Mouse (Mus musculus) hindbrain, embryonic 12.5 days (tissue): ENCODE data around the gene Tarsl2. TPM values are rescaled to one million over a fixed set of nuclear protein-coding genes. Genes with fewer than 3 reads are reported as not detected.

Source experiments
- ATAC-seq: fragments of 200-750 bp; cut with Nextera tagmentation; 2 replicates; pipeline ENCODE4 v1.8.0; 2017; ENCODE audit warnings: moderate TSS enrichment; ENCODE audit not compliant: low FRiP score
- H3K27ac ChIP-seq: fragments of 300-500 bp; sonication (generic); 2 replicates; pipeline ENCODE4 v1.5.1; 2016; ENCODE audit warnings: mild to moderate bottlenecking
- H3K27me3 ChIP-seq: fragments of 300-500 bp; sonication (generic); 2 replicates; pipeline ENCODE4 v1.6.1; 2016; ENCODE audit warnings: mild to moderate bottlenecking
- H3K36me3 ChIP-seq: fragments of 300-500 bp; sonication (generic); 2 replicates; pipeline ENCODE4 v1.6.1; 2016; ENCODE audit warnings: mild to moderate bottlenecking
- H3K4me1 ChIP-seq: fragments of 300-500 bp; sonication (generic); 2 replicates; pipeline ENCODE4 v1.6.1; 2016
- H3K4me2 ChIP-seq: fragments of 300-500 bp; sonication (generic); replicated peaks from 2 replicates; pipeline ENCODE4 v1.6.1; 2016; ENCODE audit warnings: mild to moderate bottlenecking
- H3K4me3 ChIP-seq: fragments of 300-500 bp; sonication (generic); 2 replicates; pipeline ENCODE4 v1.5.1; 2016; ENCODE audit warnings: mild to moderate bottlenecking
- H3K9ac ChIP-seq: fragments of 300-500 bp; sonication (generic); 2 replicates; pipeline ENCODE4 v1.6.1; 2016; ENCODE audit warnings: mild to moderate bottlenecking, moderate library complexity
- H3K9me3 ChIP-seq: fragments of 300-500 bp; sonication (generic); replicated peaks from 2 replicates; pipeline ENCODE4 v1.6.1; 2016; ENCODE audit warnings: mild to moderate bottlenecking
- WGBS: fragments of 180-500 bp; shearing (Covaris S2); methylation state at CpG from one replicate; pipeline ENCODE4 v1.1.7; 2016; 5-methylcytosine and 5-hydroxymethylcytosine counted together
- polyA plus RNA-seq: library from polyadenylated mRNA; unstranded; fragments of >200 nt; fragmentation: Nextera tagmentation; extraction: Ambion mirVana; gene quantifications from 2 replicates; pipeline ENCODE4 v1.2.1, GENCODE M21; 2016

Tarsl2 gene
- polyA plus RNA-seq, 1 experiment from 2014 or later, result 14.6 TPM

DNA sequence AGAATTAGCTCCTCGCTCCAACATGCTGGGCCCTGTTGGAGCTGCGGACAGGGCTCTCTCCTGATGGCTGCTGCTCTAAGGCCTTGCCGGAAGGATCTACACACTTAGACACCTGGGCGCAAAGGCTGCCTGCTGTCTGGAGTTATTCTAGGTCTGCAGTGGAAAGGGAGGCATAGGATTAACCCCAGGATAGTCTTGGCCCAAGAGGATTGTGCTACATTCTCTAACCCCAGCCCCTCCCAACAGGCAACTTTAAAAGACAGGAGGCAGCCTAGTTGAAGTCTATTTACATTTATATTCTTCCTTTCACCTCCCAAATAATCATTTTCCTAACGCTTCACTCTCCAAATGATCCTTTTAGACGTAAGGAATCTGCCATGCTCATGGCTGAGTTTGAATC is 8.9 kb upstream of the Tarsl2 start:
- no peaks in the 10 kb centered on the region; the same call in 1 of the 2 replicates for H3K27me3 ChIP-seq
- H3K36me3 ChIP-seq, result no peaks in the 10 kb centered on the region
- no peak overlapping the region for H3K4me3 ChIP-seq
- no peak for ATAC-seq
- no peaks in the 10 kb centered on the region for H3K9me3 ChIP-seq
- WGBS, result 86% methylated on average over 6 of the region's 6 CpGs
- no peak overlapping the region for H3K9ac ChIP-seq
- no peak overlapping the region for H3K4me2 ChIP-seq
- H3K27ac ChIP-seq, result no peak overlapping the region
- H3K4me1 ChIP-seq, result 0 out of 2 replicates have a peak, but pooled peaks cover 2% of the 10 kb centered on the region

DNA sequence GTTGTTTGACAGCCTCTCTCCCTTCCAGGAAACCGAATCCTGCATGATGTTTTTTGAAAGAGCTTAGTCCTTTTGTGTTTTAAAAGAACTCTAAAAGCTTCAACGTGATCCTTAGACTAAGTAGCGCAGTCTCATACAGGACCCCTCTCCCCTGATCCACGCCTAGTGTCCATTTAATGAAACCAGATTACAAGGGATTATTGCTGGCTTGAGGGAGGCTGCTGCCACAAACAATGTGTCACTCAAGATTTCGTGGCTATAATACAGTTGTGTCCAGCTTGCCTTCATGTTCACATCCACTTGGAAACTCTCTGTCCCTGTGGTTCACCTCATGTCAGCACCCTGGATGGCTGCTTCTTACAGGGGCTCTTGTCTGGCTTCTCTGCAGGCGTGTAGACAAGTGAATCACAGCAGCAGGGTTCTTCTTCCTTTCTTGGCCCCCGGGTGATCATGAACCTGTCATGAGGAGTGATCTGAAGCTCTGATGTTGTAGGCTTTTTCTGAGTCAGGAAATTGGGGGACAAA is 8.3 kb upstream of the Tarsl2 start:
- Histone ChIP-seq H3K36me3 (no peaks in the 10 kb centered on the region), H3K27me3 (no peaks in the 10 kb centered on the region; the same call in 1 of the 2 replicates), H3K4me1 (0 out of 2 replicates have a peak, but pooled peaks cover 2% of the 10 kb centered on the region), H3K4me2 (no peak overlapping the region), H3K4me3 (no peak overlapping the region), H3K27ac (no peak overlapping the region), H3K9me3 (no peaks in the 10 kb centered on the region), H3K9ac (no peak overlapping the region)
- 67% methylated on average over 7 of the region's 7 CpGs for WGBS
- ATAC-seq, result no peak

DNA sequence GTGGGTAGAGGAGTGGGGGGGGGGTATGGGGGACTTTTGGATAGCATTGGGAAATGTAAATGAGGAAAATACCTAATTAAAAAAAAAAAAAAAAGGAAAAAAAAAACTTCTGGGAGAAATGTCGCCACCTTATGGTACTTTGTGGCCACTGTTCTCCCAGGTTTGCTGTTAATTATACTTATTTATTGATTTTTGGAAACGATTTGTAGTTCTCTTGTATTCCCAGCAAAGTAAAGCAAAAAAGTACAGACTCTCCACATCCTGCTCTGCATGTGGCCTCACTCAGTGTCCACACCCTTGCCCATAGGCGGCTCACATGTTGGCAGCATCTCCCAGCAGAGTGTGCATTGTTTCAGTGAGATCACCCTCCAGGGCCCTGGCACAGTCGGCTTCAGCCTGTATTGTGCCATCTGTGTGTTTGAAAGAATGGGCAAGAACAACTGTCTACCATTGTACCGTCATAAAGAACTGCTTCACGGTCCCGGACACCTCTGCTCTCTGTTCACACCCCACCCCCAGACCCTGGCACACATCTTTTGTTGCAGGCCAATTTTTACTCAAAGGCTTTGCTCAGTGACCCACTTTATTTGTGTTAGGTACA is 6.4 kb upstream of the Tarsl2 start:
- WGBS, result 64% methylated on average over 7 of the region's 7 CpGs
- Histone ChIP-seq H3K27ac (no peak overlapping the region), H3K27me3 (peaks cover 8% of the 10 kb centered on the region), H3K9me3 (no peaks in the 10 kb centered on the region), H3K4me3 (no peak overlapping the region), H3K4me1 (no peaks in the 10 kb centered on the region), H3K9ac (no peak overlapping the region), H3K36me3 (no peaks in the 10 kb centered on the region), H3K4me2 (no peak overlapping the region)
- ATAC-seq, result 0 out of 2 replicates have a peak, but pooled peaks have one; percentile 40

DNA sequence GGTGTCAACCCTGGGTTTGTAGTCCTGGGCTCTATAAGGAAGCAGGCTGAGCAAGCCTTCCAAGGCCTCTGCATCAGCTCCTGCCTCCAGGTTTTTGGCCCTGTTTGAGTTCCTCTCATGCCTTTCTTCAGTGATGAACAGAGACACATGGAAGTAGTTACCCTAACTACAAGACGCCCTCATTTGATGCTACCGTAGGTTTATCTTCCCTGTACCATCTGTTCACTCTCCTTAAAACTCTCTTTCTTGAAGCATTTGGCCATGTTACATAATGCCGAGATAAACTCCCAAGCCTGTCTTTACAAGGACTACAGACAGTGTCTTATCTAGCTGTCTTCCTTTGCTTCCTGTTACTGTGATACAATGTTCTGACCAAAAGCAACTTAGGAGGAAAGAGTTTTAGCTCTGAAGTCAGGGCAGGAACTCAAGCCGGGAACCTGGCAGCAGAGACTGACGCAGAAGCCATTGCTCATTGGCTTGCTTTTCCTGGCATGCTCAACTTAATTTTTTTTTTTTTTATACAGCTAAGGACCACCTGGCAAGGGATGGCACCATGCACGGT is 4.8 kb upstream of the Tarsl2 start:
- Histone ChIP-seq H3K9ac (no peak overlapping the region), H3K4me2 (no peak overlapping the region), H3K4me1 (no peaks in the 10 kb centered on the region), H3K27me3 (peaks cover 15% of the 10 kb centered on the region), H3K27ac (no peak overlapping the region), H3K9me3 (no peaks in the 10 kb centered on the region), H3K36me3 (no peaks in the 10 kb centered on the region), H3K4me3 (no peak overlapping the region)
- no peak for ATAC-seq
- WGBS, result 88% methylated on average over 6 of the region's 6 CpGs

DNA sequence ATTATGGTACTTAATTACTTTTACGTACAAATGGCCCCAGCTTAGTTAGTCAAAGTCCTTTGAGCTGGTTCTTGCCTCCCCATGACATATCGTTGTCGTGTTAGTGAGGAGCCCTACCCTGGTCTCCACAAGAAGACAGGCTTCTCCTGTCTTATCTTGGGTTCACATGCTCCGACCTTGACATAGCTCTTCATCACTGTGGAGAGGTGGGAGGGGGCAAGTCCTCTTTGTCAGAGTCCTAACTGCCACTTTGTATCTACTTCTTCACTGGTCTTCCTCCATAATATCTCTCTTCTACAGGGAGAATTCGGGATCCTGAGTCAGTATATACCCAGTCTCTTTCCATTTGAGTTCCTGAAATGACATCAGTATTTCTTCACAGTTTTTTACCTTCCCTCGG is 4.0 kb upstream of the Tarsl2 start:
- Histone ChIP-seq H3K9ac (no peak overlapping the region), H3K36me3 (no peaks in the 10 kb centered on the region), H3K4me1 (no peaks in the 10 kb centered on the region), H3K27me3 (peaks cover 15% of the 10 kb centered on the region), H3K4me2 (no peak overlapping the region), H3K9me3 (no peaks in the 10 kb centered on the region), H3K27ac (no peak overlapping the region), H3K4me3 (no peak overlapping the region)
- WGBS, result 84% methylated on average over 6 of the region's 6 CpGs
- no peak for ATAC-seq

DNA sequence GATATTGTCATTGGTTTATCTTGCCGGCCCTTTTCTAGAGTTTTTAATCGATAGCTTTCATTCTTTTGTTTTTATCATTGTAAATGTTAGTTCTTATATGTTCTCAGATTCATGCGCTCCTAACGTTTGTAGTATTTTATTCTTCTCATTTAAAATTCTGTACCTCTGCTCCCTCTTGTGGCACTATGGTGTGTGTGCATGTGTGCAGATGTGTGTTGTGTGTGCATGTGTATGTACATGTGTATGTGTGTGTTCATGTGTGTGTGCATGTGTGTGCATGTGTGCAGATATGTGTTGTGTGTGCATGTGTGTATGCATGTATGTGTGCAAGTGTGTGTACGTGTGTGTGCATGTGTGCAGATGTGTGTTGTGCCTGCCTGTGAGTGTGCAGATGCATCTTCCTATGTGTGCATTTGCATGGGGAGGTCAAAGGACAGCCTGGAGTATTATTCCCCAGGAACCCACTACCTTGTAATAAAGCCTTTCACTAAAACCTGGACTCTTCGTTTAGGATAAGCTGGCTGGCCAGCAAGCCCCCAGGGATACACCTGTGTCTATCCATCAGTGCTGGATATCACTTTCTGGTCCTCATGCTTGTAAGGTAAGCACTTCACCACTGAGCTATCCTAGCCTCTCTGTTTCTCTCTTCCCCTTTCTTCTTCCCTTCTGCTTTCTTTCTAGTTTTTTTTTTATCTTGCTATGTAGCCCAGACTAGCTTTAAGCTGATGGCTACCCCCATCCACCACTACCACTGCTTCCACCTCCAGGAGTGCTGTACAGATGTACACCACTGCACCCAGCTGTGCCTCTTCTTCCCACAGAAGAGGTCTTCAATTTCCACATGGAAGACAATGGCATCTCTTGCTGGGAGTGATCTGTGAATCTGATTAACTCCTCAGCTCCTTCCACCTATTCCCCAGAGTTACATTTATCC is 2.1 kb upstream of the Tarsl2 start:
- H3K4me2 ChIP-seq, result no peak overlapping the region
- H3K27me3 ChIP-seq, result peaks cover 15% of the 10 kb centered on the region
- no peak for ATAC-seq
- H3K36me3 ChIP-seq, result no peaks in the 10 kb centered on the region
- H3K9ac ChIP-seq, result no peak overlapping the region
- 0 out of 2 replicates have a peak, but pooled peaks cover 2% of the 10 kb centered on the region for H3K4me1 ChIP-seq
- 73% methylated on average over 6 of the region's 6 CpGs for WGBS
- H3K4me3 ChIP-seq, result no peak overlapping the region
- no peaks in the 10 kb centered on the region for H3K9me3 ChIP-seq
- H3K27ac ChIP-seq, result no peak overlapping the region

DNA sequence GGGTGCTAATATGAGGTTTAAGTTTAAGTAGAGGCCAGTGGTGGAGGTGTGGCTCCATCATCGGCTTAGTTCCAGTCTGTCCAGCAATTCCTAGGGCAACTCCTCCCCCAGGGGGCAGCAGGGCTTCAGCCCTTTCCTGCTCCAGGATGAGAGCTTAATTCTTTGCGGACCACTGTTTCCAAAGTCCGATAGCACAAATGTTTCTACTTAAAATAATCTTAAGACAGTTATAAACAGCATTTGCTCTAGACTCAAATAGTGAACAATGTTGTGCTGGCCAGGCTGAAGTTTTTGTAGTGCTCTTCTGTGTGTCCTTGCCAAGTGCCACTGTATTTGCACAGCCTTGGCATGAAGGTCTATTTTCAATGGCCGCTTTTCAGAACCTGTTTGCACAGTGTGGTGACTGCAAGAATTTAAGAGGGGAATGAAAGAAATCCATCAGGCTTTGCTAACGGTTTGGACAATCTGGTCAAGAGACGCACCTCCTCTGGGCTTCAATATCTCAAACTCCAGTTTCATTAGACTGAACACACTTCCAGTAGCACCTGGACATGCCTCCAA is 757 bp upstream of the Tarsl2 start:
- 0 out of 2 replicates have a peak, but pooled peaks cover 2% of the 10 kb centered on the region for H3K4me1 ChIP-seq
- WGBS, result 47% methylated on average over 6 of the region's 6 CpGs
- no peaks in the 10 kb centered on the region for H3K9me3 ChIP-seq
- peaks cover 15% of the 10 kb centered on the region for H3K27me3 ChIP-seq
- peak; percentile 2 for ATAC-seq
- no peak overlapping the region for H3K9ac ChIP-seq
- peak overlapping the region; percentile 9; the same call in 1 of the 2 replicates for H3K27ac ChIP-seq
- peaks cover 9% of the 10 kb centered on the region; the same call in 1 of the 2 replicates for H3K36me3 ChIP-seq
- peak overlapping the region; percentile 75 for H3K4me2 ChIP-seq
- peak overlapping the region; percentile 69 for H3K4me3 ChIP-seq

DNA sequence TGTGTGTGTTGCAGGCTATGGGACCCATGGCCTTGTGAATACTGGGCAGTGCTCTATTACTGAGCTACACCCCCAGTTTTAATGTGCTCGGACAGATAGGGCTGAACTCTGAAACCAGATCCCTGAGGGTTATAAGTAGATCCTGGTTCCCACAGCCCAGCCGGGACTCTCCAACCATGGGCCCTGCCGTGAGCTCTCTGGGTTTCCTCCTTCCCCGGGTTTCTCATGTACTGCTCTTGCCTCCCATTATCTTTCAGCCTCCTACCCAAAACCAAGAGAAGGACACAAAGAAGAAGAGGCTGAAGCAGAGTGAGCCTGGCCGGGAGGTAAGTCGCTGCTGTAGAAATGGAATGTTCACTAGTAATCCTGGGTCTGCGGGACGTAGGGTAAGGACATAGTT is 1.3 kb downstream of the Tarsl2 start:
- Histone ChIP-seq H3K4me1 (0 out of 2 replicates have a peak, but pooled peaks cover 2% of the 10 kb centered on the region), H3K9ac (no peak overlapping the region), H3K9me3 (no peaks in the 10 kb centered on the region), H3K27me3 (peaks cover 15% of the 10 kb centered on the region), H3K4me3 (no peak overlapping the region), H3K36me3 (peaks cover 12% of the 10 kb centered on the region), H3K27ac (no peak overlapping the region), H3K4me2 (no peak overlapping the region)
- no peak for ATAC-seq
- 86% methylated on average over 8 of the region's 8 CpGs for WGBS

DNA sequence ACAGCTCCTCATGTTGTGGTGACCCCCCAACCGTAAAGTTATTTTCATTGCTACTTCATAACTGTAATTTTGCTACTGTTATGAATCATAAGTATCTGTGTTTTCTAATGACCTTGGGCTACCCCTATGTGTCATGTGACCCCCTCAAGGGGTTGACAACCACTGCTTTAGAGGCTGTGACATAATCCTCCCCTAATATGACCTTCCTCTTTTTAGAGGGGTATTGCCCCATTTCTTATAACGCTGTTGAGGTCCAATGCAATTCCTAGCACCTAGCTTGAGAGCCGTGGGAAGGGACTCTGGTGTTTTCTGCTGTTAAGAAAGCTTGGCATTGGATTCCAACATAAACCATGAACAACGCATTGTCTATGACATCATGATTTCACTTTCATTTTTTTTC is 6.0 kb downstream of the Tarsl2 start:
- H3K36me3 ChIP-seq, result peaks cover 27% of the 10 kb centered on the region
- H3K27me3 ChIP-seq, result no peaks in the 10 kb centered on the region; the same call in 1 of the 2 replicates
- 95% methylated on average over 4 of the region's 4 CpGs for WGBS
- H3K4me3 ChIP-seq, result no peak overlapping the region
- no peaks in the 10 kb centered on the region for H3K9me3 ChIP-seq
- no peak overlapping the region for H3K9ac ChIP-seq
- no peak for ATAC-seq
- H3K27ac ChIP-seq, result no peak overlapping the region
- no peak overlapping the region for H3K4me2 ChIP-seq
- H3K4me1 ChIP-seq, result 0 out of 2 replicates have a peak, but pooled peaks cover 2% of the 10 kb centered on the region

DNA sequence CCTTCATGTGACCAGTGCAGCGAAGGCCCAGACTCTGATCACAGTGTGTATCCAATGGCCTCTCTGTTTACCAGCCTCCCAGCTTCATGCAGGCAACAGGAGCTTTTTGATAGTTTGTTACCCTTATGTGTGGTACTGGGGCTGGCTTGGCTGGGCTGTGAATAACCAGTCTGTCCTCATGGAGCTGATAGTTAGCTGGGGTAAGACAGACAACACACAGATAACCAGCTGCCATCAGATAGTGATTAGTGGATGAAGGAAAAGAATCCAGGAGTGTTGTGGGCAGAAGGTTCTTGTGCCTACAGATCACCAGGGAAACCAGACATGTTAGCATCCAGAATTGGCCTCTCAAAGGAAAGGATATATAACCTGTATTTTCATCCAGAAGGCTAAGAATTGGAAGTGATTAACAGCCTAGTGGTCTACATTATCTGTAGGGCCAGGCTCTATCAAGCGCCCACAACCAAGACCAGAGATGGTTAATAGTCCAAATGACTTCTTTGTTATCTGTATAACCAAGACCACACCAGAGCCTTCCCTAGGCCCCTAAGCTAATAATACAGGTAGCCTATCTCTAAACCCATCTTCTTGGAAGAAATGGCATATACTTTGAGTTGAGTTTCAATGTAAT is 12.9 kb downstream of the Tarsl2 start:
- H3K27me3 ChIP-seq, result no peaks in the 10 kb centered on the region
- WGBS, result 88% methylated on average over 2 of the region's 2 CpGs
- H3K9ac ChIP-seq, result no peak overlapping the region
- peaks cover 29% of the 10 kb centered on the region for H3K36me3 ChIP-seq
- H3K4me1 ChIP-seq, result no peaks in the 10 kb centered on the region
- H3K27ac ChIP-seq, result no peak overlapping the region
- no peak overlapping the region for H3K4me3 ChIP-seq
- ATAC-seq, result no peak
- no peak overlapping the region for H3K4me2 ChIP-seq
- no peaks in the 10 kb centered on the region for H3K9me3 ChIP-seq

DNA sequence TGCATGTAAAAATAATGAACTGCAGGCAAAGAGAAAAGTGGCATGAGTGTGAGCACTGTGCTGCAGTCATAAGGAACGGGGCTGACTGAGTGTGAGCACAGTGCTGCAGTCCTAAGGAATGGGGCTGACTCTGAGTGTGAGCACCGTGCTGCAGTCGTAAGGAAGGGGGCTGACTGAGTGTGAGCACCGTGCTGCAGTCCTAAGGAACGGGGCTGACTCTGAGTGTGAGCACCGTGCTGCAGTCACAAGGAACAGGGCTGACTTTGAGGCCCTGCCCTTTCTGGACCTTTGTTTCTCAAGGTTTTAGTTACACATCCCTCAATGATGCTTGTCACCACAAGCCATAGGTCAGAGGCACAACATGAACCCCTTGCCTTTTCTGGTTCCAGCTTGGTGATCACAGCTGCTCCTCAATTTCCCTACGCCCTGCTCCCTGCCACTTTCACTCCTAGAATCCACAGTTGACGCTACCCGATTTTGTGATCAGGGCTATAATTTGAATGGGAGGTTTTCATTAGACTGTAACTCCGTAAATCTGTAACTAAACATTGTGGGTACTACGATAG is 18.6 kb downstream of the Tarsl2 start:
- H3K27me3 ChIP-seq, result no peaks in the 10 kb centered on the region
- H3K4me2 ChIP-seq, result no peak overlapping the region
- WGBS, result 80% methylated on average over 11 of the region's 11 CpGs
- no peak for ATAC-seq
- H3K9me3 ChIP-seq, result no peaks in the 10 kb centered on the region
- peaks cover 27% of the 10 kb centered on the region; the same call in 1 of the 2 replicates for H3K36me3 ChIP-seq
- no peak overlapping the region for H3K4me3 ChIP-seq
- H3K9ac ChIP-seq, result no peak overlapping the region
- no peak overlapping the region for H3K27ac ChIP-seq
- H3K4me1 ChIP-seq, result no peaks in the 10 kb centered on the region
